Mouse (Mus musculus): ENCODE data around the gene Zfp39.

The Zfp39 gene

GRCm38 (mm10) chr11:58903511-58904409 lies at the start of gene Zfp39:
Zfp39 (minus strand) TSS chr11:58904225.
- peak; percentile 94 for DNase-seq (ENCODE audit: low spot score)

DNA sequence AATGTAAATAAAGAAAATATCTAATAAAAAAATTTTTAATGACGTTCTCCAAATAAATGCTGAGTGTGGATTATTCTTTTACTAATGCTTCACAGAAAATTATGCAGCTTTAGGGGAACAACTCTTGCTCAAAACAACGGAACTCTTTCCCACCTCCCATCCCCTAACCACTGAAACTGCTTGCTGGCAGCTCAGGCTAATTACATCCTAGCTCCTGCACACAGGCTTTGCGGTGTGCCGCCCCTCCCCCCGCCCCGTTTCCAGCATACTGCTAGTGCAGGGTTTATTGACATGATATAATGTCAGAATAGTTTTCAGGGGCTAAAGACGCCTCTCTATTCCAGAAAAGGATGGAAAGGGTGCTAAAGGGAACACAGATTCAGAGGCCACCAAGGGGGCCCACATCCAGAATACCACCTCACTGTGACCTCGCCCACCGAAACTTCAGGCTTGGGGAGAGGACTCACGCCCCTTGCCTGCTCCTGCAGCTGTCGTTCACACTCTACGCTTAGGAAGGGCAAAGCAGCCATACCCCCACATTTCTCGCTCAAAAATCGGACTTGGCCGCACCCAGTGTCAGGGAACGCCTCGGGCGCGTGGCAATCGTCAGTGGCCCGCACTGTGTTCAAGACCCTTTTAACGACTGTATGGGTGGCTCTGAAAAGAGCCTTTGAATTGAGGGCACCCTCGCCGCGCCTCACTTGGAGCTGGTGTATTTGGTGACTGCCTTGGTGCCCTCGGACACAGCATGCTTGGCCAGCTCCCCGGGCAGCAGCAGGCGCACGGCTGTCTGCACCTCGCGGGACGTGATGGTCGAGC lies 49.5 kb upstream of the Zfp39 start:
- DNase-seq (ENCODE audit: low spot score) = peak; percentile 34

DNA sequence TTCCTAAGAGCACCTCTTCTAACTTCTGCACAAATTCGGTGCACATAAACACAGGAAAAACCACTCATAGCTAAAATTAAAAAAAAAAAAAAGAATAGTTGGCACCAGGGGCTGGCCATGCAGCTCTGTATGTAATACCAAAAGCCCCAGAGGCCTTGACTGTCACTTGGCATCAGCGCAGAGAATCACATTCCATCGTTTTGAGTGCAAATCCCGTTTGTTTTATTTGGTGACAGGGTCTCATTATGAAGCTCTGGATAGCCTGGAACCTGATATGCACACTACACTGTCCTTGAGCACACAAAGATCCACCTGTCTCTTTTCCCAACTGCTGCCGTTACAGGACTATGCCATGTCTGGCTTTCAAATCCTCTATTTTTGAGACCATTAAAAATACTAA lies 47.2 kb upstream of the Zfp39 start:
- DNase-seq (ENCODE audit: low spot score) = no peak

DNA sequence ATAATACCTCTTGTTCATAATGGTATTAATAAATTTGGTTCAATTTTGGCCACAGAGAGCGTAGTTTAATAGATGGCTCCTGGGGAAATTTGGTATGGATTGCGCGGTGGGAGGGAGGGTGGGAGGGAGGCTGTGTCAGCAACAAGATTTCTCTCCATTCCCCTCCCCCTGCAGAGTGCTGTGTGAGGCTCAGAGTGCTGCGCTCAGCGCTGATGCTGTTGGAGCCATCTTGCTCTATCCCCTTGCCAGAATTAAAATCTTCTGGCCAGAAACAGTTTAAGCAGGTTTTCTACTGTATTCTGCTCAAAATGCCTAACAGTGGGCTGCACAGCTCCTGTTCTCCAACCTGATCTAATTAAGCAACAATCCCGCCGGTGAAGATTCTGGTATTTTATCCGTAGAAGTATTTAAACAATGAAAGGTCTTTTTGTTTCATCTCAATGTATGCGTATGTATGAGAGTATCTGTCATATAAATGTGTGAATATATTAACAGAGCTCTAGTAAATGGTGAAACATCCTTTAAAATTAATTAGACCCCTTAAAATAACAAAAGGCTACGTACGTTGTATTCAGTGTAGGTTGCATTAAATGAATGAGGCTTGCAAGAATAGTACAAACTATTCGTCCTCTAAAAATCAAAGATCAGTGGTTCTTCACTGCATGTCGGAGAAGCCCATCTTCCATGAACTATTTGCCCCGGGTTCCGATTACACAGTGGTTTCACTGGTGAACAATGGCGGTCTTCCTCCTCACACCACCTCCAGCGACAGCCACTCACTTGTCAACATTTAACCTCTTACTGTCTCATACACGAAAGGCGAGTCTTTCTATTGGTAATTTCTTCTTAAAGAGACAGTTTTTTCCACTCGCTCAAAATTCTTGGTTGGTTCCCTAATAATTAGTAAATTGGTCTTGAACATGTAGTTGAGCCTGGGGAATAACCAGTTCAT lies 45.7 kb upstream of the Zfp39 start:
- no peak for DNase-seq (ENCODE audit: low spot score)

DNA sequence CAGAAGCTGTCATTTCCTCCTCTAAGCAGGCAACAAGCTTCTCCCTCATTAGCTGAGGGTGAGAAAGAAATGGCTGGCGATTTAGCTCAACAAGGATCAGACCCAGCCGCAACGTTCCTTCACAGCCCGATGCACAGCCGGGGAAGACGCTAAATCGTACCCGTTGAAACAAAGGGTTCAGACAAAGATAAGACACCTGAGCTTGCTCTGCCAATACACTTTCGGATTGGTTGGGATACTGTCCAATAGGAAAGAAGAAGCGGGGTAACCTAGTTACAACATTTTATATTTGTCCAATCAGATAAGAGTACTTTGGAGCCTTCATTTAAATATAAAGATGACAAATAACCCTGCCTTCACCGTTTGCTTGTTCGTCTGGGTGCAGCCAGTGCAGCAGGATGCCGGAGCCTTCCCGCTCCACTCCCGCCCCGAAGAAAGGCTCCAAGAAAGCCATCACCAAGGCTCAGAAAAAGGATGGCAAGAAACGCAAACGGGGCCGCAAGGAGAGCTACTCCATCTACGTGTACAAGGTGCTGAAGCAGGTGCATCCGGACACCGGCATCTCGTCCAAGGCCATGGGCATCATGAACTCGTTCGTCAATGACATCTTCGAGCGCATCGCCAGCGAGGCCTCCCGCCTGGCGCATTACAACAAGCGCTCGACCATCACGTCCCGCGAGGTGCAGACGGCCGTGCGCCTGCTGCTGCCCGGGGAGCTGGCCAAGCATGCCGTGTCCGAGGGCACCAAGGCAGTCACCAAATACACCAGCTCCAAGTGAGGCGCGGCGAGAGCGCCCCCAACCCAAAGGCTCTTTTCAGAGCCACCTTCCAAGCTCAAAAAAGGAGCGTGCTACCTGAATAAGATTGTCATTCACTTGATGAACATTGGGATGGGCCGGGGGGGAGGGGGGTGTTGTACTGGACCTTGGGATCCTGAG lies 44.8 kb upstream of the Zfp39 start, which contains the start of gene Hist3h2ba:
Hist3h2ba (plus strand) TSS at position 379 of the 938 bp plus-strand sequence.
- DNase-seq (ENCODE audit: low spot score) = peak; percentile 46

DNA sequence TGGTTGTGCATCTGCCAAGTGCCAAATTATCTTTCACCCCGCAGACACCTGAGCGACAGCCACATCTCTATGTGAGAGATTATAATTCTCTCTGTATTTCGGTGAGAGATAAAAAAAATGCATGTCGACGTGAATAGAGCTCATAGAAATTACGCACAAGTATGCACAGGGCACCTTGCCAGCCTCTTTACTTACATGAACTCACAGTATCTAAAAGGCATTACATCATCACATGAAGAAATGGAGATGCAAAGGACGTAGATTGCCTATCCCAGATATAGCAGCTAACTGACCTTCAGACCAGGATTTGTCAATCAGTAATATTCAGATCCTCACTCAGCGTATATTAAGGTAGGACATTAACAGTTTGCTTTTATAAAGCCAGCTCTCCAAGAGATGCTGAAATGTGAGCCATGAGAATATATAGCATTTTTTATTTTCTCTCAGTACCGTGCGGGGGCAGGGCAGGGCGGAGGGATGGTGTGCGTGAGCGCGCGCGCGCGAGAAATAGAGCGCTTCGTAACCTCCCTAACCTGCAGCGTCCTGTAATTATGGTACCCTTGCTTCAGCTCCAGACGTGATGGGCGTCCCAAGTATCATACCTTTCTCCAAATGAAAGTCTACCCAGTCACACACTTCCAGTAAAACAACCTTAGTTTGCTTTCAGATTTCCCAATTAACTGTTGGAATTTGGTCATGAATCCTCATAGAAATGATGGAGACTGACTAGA lies 43.9 kb upstream of the Zfp39 start:
- no peak for DNase-seq (ENCODE audit: low spot score)

DNA sequence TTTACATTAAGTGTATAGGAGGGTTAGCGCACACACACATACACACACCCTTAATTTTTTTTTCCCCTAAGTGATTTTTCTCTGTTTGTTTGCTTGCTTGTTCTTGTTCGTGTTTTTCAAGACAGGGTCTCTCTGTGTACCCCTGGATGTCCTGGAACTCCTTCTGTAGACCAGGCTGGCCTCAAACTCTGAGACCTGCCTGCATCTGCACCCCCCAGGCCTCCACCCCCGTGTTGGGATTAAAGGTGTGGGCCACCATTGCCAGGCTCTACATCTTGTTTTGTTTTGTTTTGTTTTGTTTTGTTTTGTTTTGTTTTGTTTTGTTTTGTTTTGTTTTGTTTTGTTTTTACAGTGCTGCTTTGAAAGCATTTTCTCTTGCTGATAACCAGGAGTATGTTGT lies 43.3 kb upstream of the Zfp39 start:
- no peak for DNase-seq (ENCODE audit: low spot score)

DNA sequence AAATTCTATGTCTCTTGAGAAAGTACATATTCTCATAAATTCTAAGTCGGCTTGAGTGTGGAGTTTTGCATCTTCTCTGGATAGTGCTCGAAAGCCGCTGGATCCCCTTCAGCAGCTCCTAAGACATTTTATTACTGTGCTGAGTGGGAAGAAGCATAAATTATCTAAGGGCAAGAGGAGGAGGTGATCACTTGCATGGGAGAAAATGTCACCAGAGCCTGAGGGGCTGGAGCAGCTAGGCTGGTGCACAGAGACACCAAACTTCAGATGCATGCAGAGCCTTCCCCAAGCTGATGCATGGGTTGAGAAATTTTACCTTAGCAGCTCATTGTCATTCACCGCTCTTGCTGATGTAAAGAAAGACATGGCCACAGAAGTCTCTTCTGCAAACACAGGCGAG lies 40.1 kb upstream of the Zfp39 start:
- DNase-seq (ENCODE audit: low spot score) = no peak

- no peak for DNase-seq (ENCODE audit: low spot score)
These were observed 35.0 kb upstream of the Zfp39 start for GRCm38 (mm10) chr11:58939088-58939439.

- peak; percentile 91 for DNase-seq (ENCODE audit: low spot score)
These were observed 34.5 kb upstream of the Zfp39 start, which contains the start of gene Rnf187 for GRCm38 (mm10) chr11:58938322-58939087. Rnf187 (minus strand) TSS chr11:58938916.

- DNase-seq (ENCODE audit: low spot score) = no peak
These were observed 33.9 kb upstream of the Zfp39 start for GRCm38 (mm10) chr11:58937909-58938308.

GRCm38 (mm10) chr11:58931576-58931975 lies 27.6 kb upstream of the Zfp39 start:
- DNase-seq (ENCODE audit: low spot score) = no peak

DNA sequence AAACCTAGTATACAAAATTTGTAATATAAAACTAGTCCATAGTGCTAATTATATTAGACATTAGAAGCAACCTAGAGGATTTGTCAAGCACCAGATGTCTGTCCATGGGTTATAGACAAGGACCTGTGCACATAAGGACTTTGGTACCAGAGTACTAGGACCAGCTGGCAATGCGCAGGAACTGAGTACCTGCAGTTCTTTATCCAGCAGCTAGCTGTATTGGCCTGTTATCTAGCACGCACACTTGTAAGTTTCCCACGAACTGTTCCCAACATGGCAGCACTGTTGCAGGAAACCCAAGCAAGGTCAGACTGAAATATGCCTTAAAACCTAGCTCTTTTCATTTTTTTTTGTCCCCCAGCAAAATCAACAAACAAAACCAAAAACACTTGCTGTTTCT lies 26.2 kb upstream of the Zfp39 start:
- no peak for DNase-seq (ENCODE audit: low spot score)

GRCm38 (mm10) chr11:58929641-58930040 lies 25.6 kb upstream of the Zfp39 start:
- no peak for DNase-seq (ENCODE audit: low spot score)

DNA sequence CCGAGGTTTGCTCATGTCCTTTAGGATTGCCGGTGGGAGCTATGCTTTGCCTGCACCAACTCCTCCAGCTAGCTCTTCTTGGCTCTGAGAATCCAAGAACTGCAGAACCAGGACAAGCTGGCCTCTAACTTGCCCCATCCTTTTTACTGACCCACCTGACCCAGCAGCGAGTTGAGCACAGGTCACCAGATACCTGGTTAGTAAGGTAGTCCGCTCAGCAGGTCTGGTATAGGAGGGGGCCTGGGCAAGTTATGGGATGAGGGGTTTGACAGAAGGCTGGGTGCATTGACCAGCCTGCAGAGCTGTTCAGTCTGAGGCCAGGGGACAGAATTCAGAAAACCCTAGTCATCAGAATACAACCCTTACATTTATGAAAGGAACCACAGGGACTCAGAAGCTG lies 25.0 kb upstream of the Zfp39 start:
- DNase-seq (ENCODE audit: low spot score) = no peak

DNA sequence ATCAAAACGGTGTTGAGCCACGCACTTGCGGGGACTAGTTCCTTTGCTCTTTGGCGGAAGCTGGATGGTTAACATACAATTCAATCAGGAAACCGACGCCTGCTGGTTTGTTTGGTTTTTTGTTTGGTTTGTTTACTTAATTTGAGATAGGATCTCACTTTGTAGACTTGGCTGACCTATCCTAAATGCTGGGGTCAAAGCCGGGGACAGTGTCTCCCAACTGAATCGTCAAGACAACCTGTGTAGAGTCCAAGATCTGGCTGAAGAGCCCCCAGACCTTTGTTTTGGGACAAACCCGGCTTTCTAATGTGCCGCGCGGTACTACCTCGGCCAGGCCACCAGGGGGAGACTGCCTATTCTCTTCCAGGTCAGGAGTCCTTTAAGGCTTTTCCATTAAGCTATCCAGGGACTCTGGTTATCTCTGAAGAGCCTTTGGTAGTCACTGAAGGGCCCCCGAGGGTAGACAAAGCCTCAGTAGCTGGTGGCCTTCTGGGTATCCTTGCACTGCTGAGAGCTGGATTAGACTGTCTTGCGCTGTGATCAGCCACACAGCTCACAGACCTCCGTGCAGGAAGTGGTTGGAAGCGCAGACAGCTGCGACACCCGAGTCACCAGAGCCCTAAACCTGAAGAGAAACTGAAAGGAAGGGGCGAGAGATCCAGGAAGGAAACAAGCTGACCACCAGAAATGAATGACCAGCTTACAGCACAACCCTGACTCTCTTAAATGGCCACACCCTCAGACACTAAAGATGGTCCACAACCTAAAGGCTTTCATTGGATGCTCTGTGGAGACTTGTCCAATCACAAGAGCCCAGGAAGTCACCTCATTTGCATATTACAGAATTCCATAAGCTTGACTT lies 24.0 kb upstream of the Zfp39 start:
- DNase-seq (ENCODE audit: low spot score) = peak; percentile 50

GRCm38 (mm10) chr11:58927053-58927452 lies 23.0 kb upstream of the Zfp39 start:
- DNase-seq (ENCODE audit: low spot score) = no peak

DNA sequence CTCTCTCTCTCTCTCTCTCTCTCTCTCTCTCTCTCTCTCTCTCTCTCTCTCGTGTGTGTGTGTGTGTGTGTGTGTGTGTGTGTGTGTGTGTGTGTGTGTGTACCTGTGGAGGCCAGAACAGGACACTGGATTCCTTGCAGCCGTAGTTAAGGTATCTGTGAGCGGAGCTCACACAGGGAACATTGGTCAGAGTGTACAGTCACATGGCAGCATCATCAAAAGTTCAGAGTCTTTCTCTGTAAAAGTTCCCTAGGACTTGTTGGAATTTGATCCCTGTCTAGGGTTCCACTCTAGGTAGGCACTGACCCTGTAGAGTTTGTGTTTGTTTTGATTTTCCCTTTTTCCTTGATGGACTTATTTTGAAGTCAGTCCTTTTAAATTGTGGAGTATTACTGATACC lies 22.6 kb upstream of the Zfp39 start:
- no peak for DNase-seq (ENCODE audit: low spot score)
